Mouse (Mus musculus) bone marrow, adult 2 months (tissue): ENCODE results near the gene Spg7. TPM values are rescaled to one million over a fixed set of nuclear protein-coding genes. Genes with fewer than 3 reads are reported as not detected.

Source experiments
- H3K27ac ChIP-seq: fragments of 200-500 bp; 2 replicates; pipeline ENCODE4 v1.5.1; 2012; ENCODE audit warnings: low read depth, mild to moderate bottlenecking, control low read depth, inconsistent platforms, low read length; ENCODE audit not compliant: control insufficient read depth, poor library complexity, insufficient read depth
- H3K4me1 ChIP-seq: fragments of 200-500 bp; 2 replicates; pipeline ENCODE4 v1.6.1; 2011; ENCODE audit warnings: low read length; ENCODE audit not compliant: control insufficient read depth, insufficient read depth
- H3K4me3 ChIP-seq: fragments of 200-500 bp; replicated peaks from 2 replicates; pipeline ENCODE3; 2011; ENCODE audit warnings: mild to moderate bottlenecking, low read depth, low read length, control low read depth; ENCODE audit not compliant: control insufficient read depth
- CTCF ChIP-seq: fragments of 200-500 bp; IDR thresholded peaks from 2 replicates; pipeline ENCODE4 v1.5.1; 2011; ENCODE audit warnings: low read length, control low read depth; ENCODE audit not compliant: control insufficient read depth, insufficient read depth
- POLR2A ChIP-seq: fragments of 200-500 bp; IDR thresholded peaks from 2 replicates; pipeline ENCODE4 v1.6.1; 2011; ENCODE audit warnings: low read depth, mild to moderate bottlenecking, control low read depth, low read length, borderline replicate concordance; ENCODE audit not compliant: control insufficient read depth
- WGBS: fragments of 180-500 bp; shearing (Covaris S2); methylation state at CpG from one replicate; pipeline ENCODE4 v1.1.7; 2018; 5-methylcytosine and 5-hydroxymethylcytosine counted together
- polyA plus RNA-seq: library from polyadenylated mRNA; stranded (reverse); fragments of >200 nt; gene quantifications from 2 replicates; pipeline ENCODE4 v1.2.4, GENCODE M21; 2011; ENCODE audit warnings: low replicate concordance; ENCODE audit not compliant: missing spikeins, insufficient read depth, insufficient read length

Spg7 gene
- polyA plus RNA-seq, 1 experiment = 74.6 TPM

GRCm38 (mm10) chr8:123117744-123118143 lies 55.0 kb downstream of the Spg7 start:
- no peak for TF ChIP-seq CTCF
- no peak for TF ChIP-seq POLR2A
- 5% methylated on average over 17 of the region's 17 CpGs for WGBS
- H3K27ac ChIP-seq = no peak overlapping the region
- no peak overlapping the region for H3K4me3 ChIP-seq
- H3K4me1 ChIP-seq = no peaks in the 10 kb centered on the region

GRCm38 (mm10) chr8:123122059-123122458 lies 59.3 kb downstream of the Spg7 start:
- TF ChIP-seq POLR2A (no peak), CTCF (no peak)
- Histone ChIP-seq H3K4me3 (no peak overlapping the region), H3K27ac (no peak overlapping the region), H3K4me1 (no peaks in the 10 kb centered on the region)
- WGBS = 72% methylated on average over 9 of the region's 9 CpGs

- TF ChIP-seq CTCF = no peak
- no peak for TF ChIP-seq POLR2A
- H3K4me1 ChIP-seq = no peaks in the 10 kb centered on the region
- H3K27ac ChIP-seq = no peak overlapping the region
- no peak overlapping the region for H3K4me3 ChIP-seq
- WGBS = 72% methylated on average over 5 of the region's 5 CpGs
Observed at GRCm38 (mm10) chr8:123122670-123123069, 59.9 kb downstream of the Spg7 start.

- no peak overlapping the region for H3K27ac ChIP-seq
- no peaks in the 10 kb centered on the region for H3K4me1 ChIP-seq
- TF ChIP-seq CTCF = no peak
- no peak for TF ChIP-seq POLR2A
- 17% methylated on average over 19 of the region's 19 CpGs for WGBS
- H3K4me3 ChIP-seq = no peak overlapping the region
Observed at GRCm38 (mm10) chr8:123126193-123126816, 63.6 kb downstream of the Spg7 start.

GRCm38 (mm10) chr8:123131041-123131440 lies 68.3 kb downstream of the Spg7 start:
- 45% methylated on average over 9 of the region's 9 CpGs for WGBS
- H3K27ac ChIP-seq = no peak overlapping the region
- no peak overlapping the region for H3K4me3 ChIP-seq
- TF ChIP-seq CTCF (no peak), POLR2A (no peak)
- no peaks in the 10 kb centered on the region for H3K4me1 ChIP-seq

- no peak for TF ChIP-seq POLR2A
- TF ChIP-seq CTCF = peak; percentile 22; the same call in 1 of the 2 replicates
- WGBS = 100% methylated on average over 2 of the region's 2 CpGs
- no peaks in the 10 kb centered on the region; the same call in 1 of the 2 replicates for H3K4me1 ChIP-seq
- no peak overlapping the region for H3K27ac ChIP-seq
- no peak overlapping the region for H3K4me3 ChIP-seq
Observed at GRCm38 (mm10) chr8:123132953-123133352, 70.2 kb downstream of the Spg7 start.

- no peak overlapping the region for H3K4me3 ChIP-seq
- H3K27ac ChIP-seq = no peak overlapping the region
- no peaks in the 10 kb centered on the region; the same call in 1 of the 2 replicates for H3K4me1 ChIP-seq
- WGBS = 85% methylated on average over 11 of the region's 11 CpGs
- TF ChIP-seq CTCF (no peak), POLR2A (no peak)
Observed at GRCm38 (mm10) chr8:123134149-123134713, 71.5 kb downstream of the Spg7 start.

GRCm38 (mm10) chr8:123135406-123135805 lies 72.7 kb downstream of the Spg7 start:
- no peaks in the 10 kb centered on the region; the same call in 1 of the 2 replicates for H3K4me1 ChIP-seq
- no peak overlapping the region for H3K4me3 ChIP-seq
- H3K27ac ChIP-seq = no peak overlapping the region
- WGBS = 52% methylated on average over 7 of the region's 7 CpGs
- TF ChIP-seq CTCF = no peak
- no peak for TF ChIP-seq POLR2A
